In genomic region chr1:63994248-63995136, GRCm38 (mm10) we compare ENCODE assay signal across 8 mouse cellular contexts.
DNase-seq lines count a peak whose midpoint lies in the region; ATAC-seq lines count a peak whose summit lies in the region.

No protein-coding gene starts in this region.

- peak overlapping the region; percentile 71 for H3K27ac ChIP-seq in forebrain, embryonic 13.5 days
- H3K27ac ChIP-seq in hindbrain, embryonic 13.5 days: peak overlapping the region; percentile 77
- H3K27ac ChIP-seq in midbrain, embryonic 16.5 days (ENCODE audit: low read length): peak overlapping the region; percentile 34

- ATAC-seq in forebrain, embryonic 13.5 days: peak; percentile 87
- ATAC-seq in hindbrain, embryonic 13.5 days (ENCODE audit: low FRiP score): peak; percentile 91
- ATAC-seq in midbrain, embryonic 16.5 days: peak; percentile 75

- H3K27me3 ChIP-seq in forebrain, embryonic 13.5 days: no peaks in the 10 kb centered on the region
- no peaks in the 10 kb centered on the region for H3K27me3 ChIP-seq in hindbrain, embryonic 13.5 days
- no peaks in the 10 kb centered on the region for H3K27me3 ChIP-seq in midbrain, embryonic 16.5 days (ENCODE audit: control insufficient read depth, insufficient read depth, low read depth, low read length)

- H3K9me3 ChIP-seq in forebrain, embryonic 13.5 days (replicated peaks): no peaks in the 10 kb centered on the region
- no peaks in the 10 kb centered on the region for H3K9me3 ChIP-seq in hindbrain, embryonic 13.5 days
- no peaks in the 10 kb centered on the region for H3K9me3 ChIP-seq in midbrain, embryonic 16.5 days (replicated peaks; ENCODE audit: control insufficient read depth, low read length, poor library complexity, severe bottlenecking)

- 7% methylated on average over 19 of the region's 19 CpGs for WGBS in forebrain, embryonic 13.5 days
- WGBS in hindbrain, embryonic 13.5 days: 8% methylated on average over 19 of the region's 19 CpGs
- 13% methylated on average over 19 of the region's 19 CpGs for WGBS in midbrain, embryonic 16.5 days

- peak; percentile 34 for DNase-seq in ovary, adult 18-20 months (ENCODE audit: low spot score)
- DNase-seq in ovary, postnatal 10 days (ENCODE audit: low spot score): no peak
- DNase-seq in left cerebral cortex, adult 11 months (ENCODE audit: low spot score): peak; percentile 47
- no peak for DNase-seq in spleen, adult 18-20 months
- no peak for DNase-seq in T-cell, adult 2 months (ENCODE audit: low spot score)

- no peak overlapping the region for H3K4me3 ChIP-seq in forebrain, embryonic 13.5 days
- H3K4me3 ChIP-seq in hindbrain, embryonic 13.5 days: no peak overlapping the region
- H3K4me3 ChIP-seq in midbrain, embryonic 16.5 days (ENCODE audit: low read depth, low read length): no peak overlapping the region

- H3K4me1 ChIP-seq in forebrain, embryonic 13.5 days: peaks cover 34% of the 10 kb centered on the region
- H3K4me1 ChIP-seq in hindbrain, embryonic 13.5 days (replicated peaks): peaks cover 28% of the 10 kb centered on the region
- H3K4me1 ChIP-seq in midbrain, embryonic 16.5 days (ENCODE audit: control insufficient read depth, insufficient read depth, low read length): peaks cover 19% of the 10 kb centered on the region

- peak overlapping the region; percentile 31; the same call in 1 of the 2 replicates for H3K9ac ChIP-seq in forebrain, embryonic 13.5 days
- H3K9ac ChIP-seq in hindbrain, embryonic 13.5 days: peak overlapping the region; percentile 53; the same call in 1 of the 2 replicates
- H3K9ac ChIP-seq in midbrain, embryonic 16.5 days (ENCODE audit: low read depth, low read length): no peak overlapping the region

- H3K36me3 ChIP-seq in forebrain, embryonic 13.5 days (ENCODE audit: poor library complexity, severe bottlenecking): no peaks in the 10 kb centered on the region
- H3K36me3 ChIP-seq in hindbrain, embryonic 13.5 days: no peaks in the 10 kb centered on the region
- H3K36me3 ChIP-seq in midbrain, embryonic 16.5 days (ENCODE audit: control insufficient read depth, insufficient read depth, low read length): no peaks in the 10 kb centered on the region

- H3K4me2 ChIP-seq in forebrain, embryonic 13.5 days: peak overlapping the region; percentile 41
- H3K4me2 ChIP-seq in hindbrain, embryonic 13.5 days: peak overlapping the region; percentile 31
- H3K4me2 ChIP-seq in midbrain, embryonic 16.5 days (ENCODE audit: low read length): peak overlapping the region; percentile 17

Comparison
In these comparisons a context has a peak if more than half of its experiments do, and no peak if none do; other contexts are left out.
1. DNase-seq: peak in ovary, adult 18-20 months (single experiment) and left cerebral cortex, adult 11 months (single experiment); none in ovary, postnatal 10 days (single experiment), spleen, adult 18-20 months (0 of 2) and T-cell, adult 2 months (single experiment).
2. Peak in every context shown above with its lines, with median percentiles within 50 percentile points of each other: ATAC-seq, H3K27ac ChIP-seq and H3K4me2 ChIP-seq.